Mouse (Mus musculus) heart, adult 8-10 months (tissue): ENCODE results near the gene Ccdc42. TPM values are rescaled to one million over a fixed set of nuclear protein-coding genes. Genes with fewer than 3 reads are reported as not detected.

Source experiments
- total RNA-seq, 4 experiments: library from RNA; stranded (reverse); gene quantifications; 2 replicates each; pipeline ENCODE4 v1.2.4; 2022

Ccdc42 gene
- total RNA-seq, 4 experiments from 2014 or later, result not detected

Other genes starting within 250 kb of the Ccdc42 start
- gene Ntn1, start 186.2 kb upstream of the Ccdc42 start, total RNA-seq, result 10 to 100 TPM; 62.6 to 88.8 (median 70.8) TPM
- 1 to 10 TPM in 1 of 4 experiments, under 1 TPM in 3; 0.31 to 1.6 (median 0.70) TPM for gene Pik3r5, start 154.9 kb upstream of the Ccdc42 start, total RNA-seq
- gene Pik3r6, start 84.0 kb upstream of the Ccdc42 start, total RNA-seq, result 1 to 10 TPM; 2.4 to 6.9 (median 3.8) TPM
- under 1 TPM in 3 of 4 experiments, not detected in 1; 0.11 to 0.25 (median 0.16) TPM for gene Mfsd6l, start 30.8 kb upstream of the Ccdc42 start, total RNA-seq
- 10 to 100 TPM; 21.6 to 24.0 (median 22.9) TPM for gene Myh10, start 104.5 kb downstream of the Ccdc42 start, total RNA-seq